Mouse (Mus musculus) T-helper 17 cell (primary cell): ENCODE results near the gene Gm11172.

Experiments used
- in situ Hi-C, 2 experiments: fragments of 300-600 bp; cut with MboI, MseI; formaldehyde crosslinking; loops; 1 replicate in 1 of 2; 2 replicates in 1 of 2; pipeline ENCODE4 v1.15.1; 2025; ENCODE audit warnings: high pct_unique_total_duplicates in 2 of 2

Gene Gm11172

GRCm38 (mm10) chr16:10861408-10861807 is 48.7 kb downstream of the Gm11172 start:
- in situ Hi-C loops, result loop anchor here in 1 of 2 experiments (10.0 kb wide), 1 partner anchor 447 kb away; the partner anchor contains the start of gene Nubp1
